Mouse (Mus musculus) CH12.LX (cell line): ENCODE data around the gene Zfp978. TPM values are rescaled to one million over a fixed set of nuclear protein-coding genes. Genes with fewer than 3 reads are reported as not detected.
"Not testable (repeated sequence)": the region's sequence is repeated elsewhere in the genome, so short reads cannot be mapped to it uniquely, and the experiment has no call there.

Experiments
- DNase-seq: peaks from one replicate; pipeline ENCODE4 v3.0.0-alpha.2; 2013; ENCODE audit errors: extremely low read depth
- H3K27ac ChIP-seq: 2 replicates; pipeline ENCODE4 v1.5.1; 2012; ENCODE audit warnings: low read depth, mild to moderate bottlenecking, control low read depth, moderate library complexity; ENCODE audit not compliant: insufficient read depth
- H3K27me3 ChIP-seq: replicated peaks from 2 replicates; pipeline ENCODE3; 2012; ENCODE audit warnings: inconsistent platforms
- H3K36me3 ChIP-seq, 2 experiments: replicated peaks in 1 of 2; 2 replicates each; pipeline versions ENCODE3 to v1.6.1; 2012; ENCODE audit warnings: inconsistent platforms in 1 of 2, low read length in 1 of 2, mild to moderate bottlenecking in 1 of 2, mixed read lengths in 1 of 2, moderate library complexity in 1 of 2; ENCODE audit not compliant: control insufficient read depth in 1 of 2, insufficient read depth in 1 of 2
- H3K4me1 ChIP-seq, 2 experiments: 2 replicates each; pipeline ENCODE4 v1.6.1; 2012; ENCODE audit warnings: inconsistent platforms in 1 of 2, moderate library complexity in 1 of 2; ENCODE audit not compliant: insufficient read depth in 2 of 2, control insufficient read depth in 1 of 2
- H3K4me2 ChIP-seq: 2 replicates; pipeline ENCODE4 v1.6.1; 2012; ENCODE audit warnings: low read depth, mild to moderate bottlenecking, control low read depth; ENCODE audit not compliant: poor library complexity, insufficient read depth, severe bottlenecking
- H3K4me3 ChIP-seq, 3 experiments: fragments of 150-350 bp in 1 of 3; sonication (generic) in 1 of 3; replicated peaks in 1 of 3; 2 replicates each; pipeline versions ENCODE3 to v1.5.1; 2011 to 2012; ENCODE audit warnings: low read depth in 2 of 3, low read length in 2 of 3, mild to moderate bottlenecking in 2 of 3, moderate library complexity in 2 of 3, control low read depth in 1 of 3, improper control_type of control experiment in 1 of 3, inconsistent platforms in 1 of 3, mixed read lengths in 1 of 3; ENCODE audit not compliant: poor library complexity in 1 of 3
- H3K79me2 ChIP-seq: replicated peaks from 2 replicates; pipeline ENCODE4 v1.6.1; 2012; ENCODE audit warnings: mild to moderate bottlenecking, moderate library complexity; ENCODE audit not compliant: control insufficient read depth, poor library complexity, insufficient read depth, severe bottlenecking; ENCODE audit errors: extremely low read depth
- H3K9ac ChIP-seq: 2 replicates; pipeline ENCODE4 v1.6.1; 2012; ENCODE audit warnings: low read depth, mild to moderate bottlenecking, control low read depth, moderate library complexity; ENCODE audit not compliant: insufficient read depth
- H3K9me3 ChIP-seq: replicated peaks from 2 replicates; pipeline ENCODE3; 2012; ENCODE audit warnings: low read length, inconsistent platforms, mixed read lengths
- dilution Hi-C: fragments of 300-500 bp; cut with MboI; formaldehyde crosslinking; loops from 2 replicates; pipeline ENCODE4 v1.14.3; 2020; ENCODE audit warnings: low sequenced_read_pairs; ENCODE audit not compliant: extremely low pct_unique_long_range_greater_than_20kb, extremely low pct_ligation_motif_present
- in situ Hi-C: fragments of 300-500 bp; cut with MboI; formaldehyde crosslinking; loops from 3 replicates; pipeline ENCODE4 v1.14.3; 2019; ENCODE audit warnings: low sequenced_read_pairs, low pct_ligation_motif_present, low pct_unique_long_range_greater_than_20kb, mixed read lengths
- polyA plus RNA-seq: library from polyadenylated mRNA; unstranded; fragments of >175 nt; gene quantifications from 2 replicates; pipeline ENCODE4 v1.2.1, GENCODE M21; 2012; ENCODE audit warnings: low read depth; ENCODE audit not compliant: insufficient read length
- total RNA-seq, 2 experiments: library from RNA; depleted of rRNA; stranded (reverse); fragments of 300-350 nt in 1 of 2; fragments of >200 nt in 1 of 2; gene quantifications; 2 replicates each; pipeline ENCODE4 v1.2.3; 2012 to 2014

Zfp978 gene
- 0.38 and 0.72 TPM in 2 replicates for total RNA-seq (2012; rRNA removed)
- total RNA-seq (2014; rRNA removed) = not detected in 2 replicates
- polyA plus RNA-seq = not detected in 2 replicates

DNA sequence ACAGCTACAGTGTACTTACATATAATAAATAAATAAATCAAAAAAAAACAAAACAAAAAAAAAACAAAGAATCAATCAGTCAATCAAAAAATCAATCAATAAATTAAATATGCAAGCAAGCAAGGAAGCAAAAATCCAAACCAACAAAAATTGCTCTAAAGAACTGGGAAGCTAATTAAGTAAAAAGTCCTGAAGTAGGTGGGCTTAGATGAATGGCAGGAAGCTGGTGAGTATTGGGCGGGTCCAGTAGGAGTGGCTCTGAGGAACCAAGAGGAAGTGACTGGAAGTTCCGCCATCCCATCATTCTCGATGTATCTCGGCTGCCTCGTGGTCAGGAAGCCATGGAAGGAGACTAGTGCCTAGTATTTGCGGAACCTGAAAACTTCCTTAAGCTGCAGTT is at the start of gene Zfp978:
Gene Zfp978, plus strand, starts transcription at position 301 of the 400 bp plus-strand sequence.
- dilution Hi-C loops, in situ Hi-C loops: not testable (repeated sequence)

DNA sequence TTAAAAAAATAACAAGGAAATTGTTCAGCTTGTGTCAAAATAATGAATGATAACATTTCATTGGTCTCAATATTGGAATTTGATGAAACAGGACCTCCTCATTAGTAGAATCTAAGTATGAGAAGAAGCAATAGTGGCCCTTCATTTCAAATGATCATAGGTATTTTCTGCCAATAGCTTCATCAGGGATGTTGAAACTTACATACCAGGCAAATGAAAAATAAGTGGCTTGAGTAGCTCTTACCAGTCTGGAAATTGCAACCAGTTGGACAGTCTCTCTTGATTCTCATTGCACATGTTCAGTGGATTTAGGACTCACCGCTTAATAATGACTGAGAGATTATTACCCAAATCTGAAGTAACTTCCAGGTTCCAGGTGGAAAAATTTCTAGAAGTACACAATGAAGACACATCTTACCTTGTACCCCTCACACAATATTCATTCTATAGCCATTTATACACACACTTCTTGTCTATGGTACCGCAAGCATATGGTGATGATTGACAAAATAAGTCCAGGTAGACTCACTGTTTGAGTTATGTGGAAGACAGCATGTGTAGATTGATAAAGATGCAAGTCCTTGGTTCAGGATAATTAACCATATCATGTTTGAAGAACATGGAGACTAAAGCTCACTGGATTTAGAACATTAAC is 25.9 kb upstream of the Zfp978 start:
- dilution Hi-C loops, H3K27ac ChIP-seq, H3K9ac ChIP-seq, H3K79me2 ChIP-seq, H3K4me1 ChIP-seq, H3K4me2 ChIP-seq, H3K4me3 ChIP-seq, H3K36me3 ChIP-seq, DNase-seq, H3K27me3 ChIP-seq: not testable (repeated sequence)
- peaks cover 23% of the 10 kb centered on the region for H3K9me3 ChIP-seq
- in situ Hi-C loops = loop anchor here (25.0 kb wide), 1 partner anchor 1798 kb away; no protein-coding TSS in a partner anchor

More for the DNA sequence above, at the start of gene Zfp978:
- not testable (repeated sequence) for H3K4me3 ChIP-seq, H3K27ac ChIP-seq, H3K9me3 ChIP-seq, H3K4me2 ChIP-seq, H3K4me1 ChIP-seq, H3K36me3 ChIP-seq, H3K27me3 ChIP-seq, H3K79me2 ChIP-seq, H3K9ac ChIP-seq, DNase-seq

DNA sequence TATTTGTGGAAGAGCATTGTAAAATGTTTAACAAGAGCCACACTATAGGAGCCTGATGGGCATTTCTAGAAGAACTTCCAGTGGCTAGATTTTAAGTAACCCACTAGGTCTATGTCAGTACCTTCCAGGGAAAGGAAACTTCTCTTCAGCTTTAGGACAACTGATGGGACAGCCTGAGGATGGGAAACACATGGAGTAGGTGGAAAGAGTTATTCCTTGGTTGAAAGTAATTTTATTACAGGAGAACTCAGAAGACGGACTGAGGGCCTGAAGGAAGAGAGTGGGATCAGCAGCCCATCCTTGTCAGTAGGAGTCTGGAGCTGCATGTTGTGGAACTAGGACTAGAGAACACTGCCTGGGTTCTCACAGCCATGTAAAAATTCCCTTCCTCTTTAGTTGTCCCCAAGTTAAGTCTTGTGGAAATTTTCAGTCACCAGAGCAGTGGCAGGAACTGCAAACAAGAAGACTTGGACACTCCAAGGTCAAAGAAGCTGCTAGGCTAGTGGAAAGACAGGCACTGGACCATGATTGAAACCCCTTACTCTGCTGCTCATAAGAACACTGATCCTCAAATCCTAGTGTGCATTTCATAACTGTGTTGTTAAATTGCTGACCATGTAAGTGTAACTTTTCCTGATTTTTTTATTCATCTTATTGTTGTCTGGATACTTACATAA is 25.3 kb upstream of the Zfp978 start:
- H3K27ac ChIP-seq, H3K4me3 ChIP-seq, H3K79me2 ChIP-seq, H3K36me3 ChIP-seq, H3K4me1 ChIP-seq, H3K9ac ChIP-seq, H3K4me2 ChIP-seq, H3K27me3 ChIP-seq, DNase-seq, dilution Hi-C loops: not testable (repeated sequence)
- in situ Hi-C loops = loop anchor here (25.0 kb wide), 1 partner anchor 1799 kb away; no protein-coding TSS in a partner anchor
- H3K9me3 ChIP-seq = peaks cover 23% of the 10 kb centered on the region

DNA sequence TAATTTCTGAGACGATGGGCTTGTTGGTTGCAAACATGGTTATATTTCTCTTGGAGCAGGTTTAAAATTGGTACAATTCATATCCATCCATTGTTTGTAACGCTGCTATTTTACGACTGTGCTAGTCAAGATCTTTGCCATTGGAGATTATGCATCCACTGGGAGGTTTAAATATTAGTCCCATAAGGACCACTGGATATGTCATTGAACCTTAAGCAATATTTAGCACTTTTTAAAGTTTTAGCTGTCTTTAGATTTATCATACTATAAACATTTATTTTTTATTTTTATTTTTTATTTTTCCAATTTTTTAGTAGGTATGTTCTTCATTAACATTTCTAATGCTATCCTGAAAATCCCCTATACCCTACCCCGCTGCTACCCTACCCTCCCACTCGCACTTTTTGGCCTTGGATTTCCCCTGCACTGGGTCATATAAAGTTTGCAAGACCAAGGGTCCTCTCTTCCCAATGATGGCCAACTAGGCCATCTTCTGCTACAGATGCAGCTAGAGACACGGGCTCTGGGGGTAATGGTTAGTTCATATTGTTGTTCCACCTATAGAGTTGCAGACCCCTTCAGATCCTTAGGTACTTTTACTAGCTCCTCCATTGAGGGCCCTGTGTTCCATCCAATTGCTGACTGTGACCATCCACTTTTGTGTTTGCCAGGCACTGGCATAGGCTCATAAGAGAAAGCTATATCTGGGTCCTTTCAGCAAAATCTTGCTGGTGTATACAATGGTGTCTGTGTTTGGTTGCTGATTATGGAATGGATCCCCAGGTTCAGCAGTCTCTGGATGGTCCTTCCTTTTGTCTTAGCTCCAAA is 24.5 kb upstream of the Zfp978 start:
- in situ Hi-C loops = loop anchor here (25.0 kb wide), 1 partner anchor 1799 kb away; no protein-coding TSS in a partner anchor
- H3K4me2 ChIP-seq, DNase-seq, H3K4me3 ChIP-seq, H3K9ac ChIP-seq, dilution Hi-C loops, H3K4me1 ChIP-seq, H3K27me3 ChIP-seq, H3K27ac ChIP-seq, H3K36me3 ChIP-seq, H3K79me2 ChIP-seq: not testable (repeated sequence)
- H3K9me3 ChIP-seq = peaks cover 23% of the 10 kb centered on the region

DNA sequence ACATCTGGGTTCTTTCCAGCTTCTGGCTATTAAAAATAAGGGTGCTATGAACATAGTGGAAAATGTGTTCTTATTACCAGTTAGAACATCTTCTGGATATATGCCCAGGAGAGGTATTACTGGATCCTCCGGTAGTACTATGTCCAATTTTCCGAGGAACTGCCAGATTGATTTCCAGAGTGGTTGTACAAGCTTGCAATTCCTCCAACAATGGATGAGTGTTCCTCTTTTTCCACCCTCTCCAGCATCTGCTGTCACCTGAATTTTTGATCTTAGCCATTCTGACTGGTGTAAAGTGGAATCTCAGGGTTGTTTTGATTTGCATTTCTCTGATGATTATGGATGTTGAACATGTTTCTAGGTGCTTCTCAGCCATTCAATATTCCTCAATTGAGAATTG is 23.6 kb upstream of the Zfp978 start:
- H3K36me3 ChIP-seq, H3K79me2 ChIP-seq, dilution Hi-C loops, H3K27me3 ChIP-seq, H3K4me3 ChIP-seq, H3K4me2 ChIP-seq, H3K9ac ChIP-seq, H3K4me1 ChIP-seq, H3K27ac ChIP-seq, DNase-seq: not testable (repeated sequence)
- H3K9me3 ChIP-seq = peaks cover 23% of the 10 kb centered on the region
- in situ Hi-C loops = loop anchor here (25.0 kb wide), 1 partner anchor 1800 kb away; no protein-coding TSS in a partner anchor
